Mouse (Mus musculus) E14TG2a.4 (cell line): ENCODE measurements at regions not wholly inside any gene's neighbourhood (a gene's known extent, or its start where the extent isn't known, plus 50 kb on each side); places are given as distances from the start of the nearest gene placed in this dataset.

Source experiments
- H3K27me3 ChIP-seq: 2 replicates; pipeline ENCODE4 v1.6.1; 2014; ENCODE audit warnings: low read length, control low read depth; ENCODE audit not compliant: insufficient read depth
- H3K36me3 ChIP-seq: 2 replicates; pipeline ENCODE4 v1.6.1; 2014; ENCODE audit warnings: low read length, control low read depth; ENCODE audit not compliant: insufficient read depth
- H3K4me1 ChIP-seq: replicated peaks from 2 replicates; pipeline ENCODE4 v1.6.1; 2014; ENCODE audit warnings: low read depth, low read length, control low read depth
- H3K4me3 ChIP-seq: replicated peaks from 2 replicates; pipeline ENCODE4 v1.5.1; 2014; ENCODE audit warnings: mild to moderate bottlenecking, low read length
- H3K9me3 ChIP-seq: 2 replicates; pipeline ENCODE4 v1.6.1; 2014; ENCODE audit warnings: low read length, control low read depth
- CTCF ChIP-seq: conservative IDR thresholded peaks from 2 replicates; pipeline ENCODE4 v1.5.1; 2014; ENCODE audit warnings: low read length
- NANOG ChIP-seq: IDR thresholded peaks from 2 replicates; pipeline ENCODE4 v1.6.1; 2014; ENCODE audit warnings: borderline replicate concordance, low read length, mixed read lengths
- POU5F1 ChIP-seq: IDR thresholded peaks from 2 replicates; pipeline ENCODE4 v1.6.1; 2014; ENCODE audit warnings: low read length, borderline replicate concordance

DNA sequence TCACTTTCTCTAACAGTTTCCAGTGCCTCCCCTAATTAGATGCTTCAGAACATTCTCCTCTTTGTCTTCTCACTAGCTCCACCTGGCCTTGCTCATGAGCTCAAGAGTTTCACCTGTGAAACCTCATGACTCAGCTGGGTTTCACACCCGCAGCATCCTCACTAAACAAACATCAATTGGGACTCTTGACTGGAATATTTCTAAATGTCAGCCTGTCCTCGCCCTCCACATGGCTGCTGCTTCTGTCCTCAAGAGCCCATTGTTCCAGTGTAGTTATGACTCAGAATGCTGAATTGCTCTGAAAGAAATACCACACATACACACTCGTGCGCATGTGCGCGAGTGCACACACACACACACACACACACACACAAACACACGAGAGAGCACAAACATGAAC is 407.2 kb downstream of the Prss52 start:
- no peaks in the 10 kb centered on the region for H3K9me3 ChIP-seq
- H3K4me3 ChIP-seq: no peak overlapping the region
- no peaks in the 10 kb centered on the region for H3K27me3 ChIP-seq
- TF ChIP-seq NANOG: no peak
- no peak for TF ChIP-seq CTCF
- TF ChIP-seq POU5F1: no peak
- no peaks in the 10 kb centered on the region for H3K4me1 ChIP-seq
- no peaks in the 10 kb centered on the region for H3K36me3 ChIP-seq

DNA sequence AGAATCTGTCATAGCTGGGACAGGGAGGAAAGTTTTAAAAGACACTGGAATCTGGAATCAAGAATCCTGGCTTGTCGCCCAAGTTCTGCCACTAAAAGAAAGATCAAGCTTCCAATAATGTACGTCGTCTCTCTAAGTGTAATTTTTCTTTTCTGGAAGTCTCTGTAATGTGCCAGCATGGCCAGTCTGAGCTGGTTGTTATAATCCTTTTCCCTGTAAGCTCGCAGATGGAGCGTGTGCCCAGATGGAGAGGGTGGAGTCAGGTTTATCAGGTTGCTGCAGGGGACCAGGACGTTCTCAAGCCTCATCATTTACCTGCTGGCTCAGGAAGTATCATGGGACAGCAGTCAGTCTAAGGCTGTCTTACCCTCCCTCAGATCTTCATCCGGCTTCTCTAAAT is 408.6 kb downstream of the Prss52 start:
- Histone ChIP-seq H3K9me3 (peaks cover 2% of the 10 kb centered on the region; the same call in 1 of the 2 replicates), H3K36me3 (no peaks in the 10 kb centered on the region), H3K4me1 (no peaks in the 10 kb centered on the region), H3K27me3 (no peaks in the 10 kb centered on the region), H3K4me3 (no peak overlapping the region)
- no peak for TF ChIP-seq CTCF
- no peak for TF ChIP-seq POU5F1
- TF ChIP-seq NANOG: no peak

DNA sequence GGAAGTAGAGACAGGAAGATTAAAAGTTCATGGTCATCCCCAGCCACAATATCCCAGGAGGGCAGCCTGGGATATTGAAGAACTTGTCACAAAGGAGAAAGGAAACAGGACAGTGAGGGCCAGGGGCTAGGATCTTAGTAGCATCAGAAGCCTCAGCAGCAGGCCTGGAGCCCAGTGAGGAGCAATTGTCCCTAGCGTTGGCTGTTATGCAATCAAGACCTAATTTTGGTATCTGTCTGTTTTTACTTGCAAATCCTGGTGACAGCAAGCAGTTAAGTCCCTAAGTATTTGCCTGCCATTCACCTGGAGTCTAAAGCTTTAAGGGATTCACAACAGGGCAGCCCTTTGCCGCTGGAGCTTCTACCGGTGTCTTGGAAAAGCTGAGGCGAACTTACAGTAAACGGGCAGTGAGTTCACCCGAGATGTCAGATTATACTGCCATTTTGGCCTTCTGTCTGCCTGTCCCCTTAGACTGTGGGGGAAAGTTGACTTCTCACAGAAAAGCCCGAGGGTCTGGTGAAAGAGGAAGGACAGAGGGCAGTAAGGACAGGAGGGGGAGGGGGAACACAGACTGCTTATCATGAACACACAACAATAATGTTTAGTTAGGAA is 413.6 kb downstream of the Prss52 start:
- H3K9me3 ChIP-seq: peaks cover 5% of the 10 kb centered on the region; the same call in 1 of the 2 replicates
- H3K27me3 ChIP-seq: no peaks in the 10 kb centered on the region
- H3K4me1 ChIP-seq: no peaks in the 10 kb centered on the region
- H3K4me3 ChIP-seq: no peak overlapping the region
- TF ChIP-seq CTCF (no peak), NANOG (no peak), POU5F1 (no peak)
- H3K36me3 ChIP-seq: no peaks in the 10 kb centered on the region

DNA sequence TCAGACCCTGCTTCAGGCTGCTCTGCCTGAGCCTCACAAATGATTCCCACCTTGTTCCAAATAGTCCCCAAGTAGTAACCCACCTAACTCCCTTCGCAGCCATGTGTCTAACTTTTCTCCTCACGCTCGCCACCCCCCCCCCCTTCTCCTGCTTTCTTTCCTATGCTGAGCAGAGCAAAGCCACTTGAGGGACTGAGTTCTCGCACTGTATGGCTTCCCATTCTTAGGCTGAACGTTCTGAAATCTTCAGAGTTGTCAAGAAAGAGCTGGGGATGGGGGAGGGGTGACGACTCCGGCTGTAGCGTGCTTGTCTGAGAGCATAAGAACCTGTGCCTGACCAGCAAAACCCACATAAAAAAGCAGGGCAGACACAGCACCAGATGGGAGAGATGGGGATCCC is 420.6 kb downstream of the Prss52 start:
- Histone ChIP-seq H3K4me1 (no peaks in the 10 kb centered on the region), H3K27me3 (0 out of 2 replicates have a peak, but pooled peaks cover 5% of the 10 kb centered on the region), H3K36me3 (no peaks in the 10 kb centered on the region), H3K4me3 (no peak overlapping the region), H3K9me3 (no peaks in the 10 kb centered on the region)
- TF ChIP-seq CTCF: no peak
- TF ChIP-seq POU5F1: no peak
- TF ChIP-seq NANOG: no peak

DNA sequence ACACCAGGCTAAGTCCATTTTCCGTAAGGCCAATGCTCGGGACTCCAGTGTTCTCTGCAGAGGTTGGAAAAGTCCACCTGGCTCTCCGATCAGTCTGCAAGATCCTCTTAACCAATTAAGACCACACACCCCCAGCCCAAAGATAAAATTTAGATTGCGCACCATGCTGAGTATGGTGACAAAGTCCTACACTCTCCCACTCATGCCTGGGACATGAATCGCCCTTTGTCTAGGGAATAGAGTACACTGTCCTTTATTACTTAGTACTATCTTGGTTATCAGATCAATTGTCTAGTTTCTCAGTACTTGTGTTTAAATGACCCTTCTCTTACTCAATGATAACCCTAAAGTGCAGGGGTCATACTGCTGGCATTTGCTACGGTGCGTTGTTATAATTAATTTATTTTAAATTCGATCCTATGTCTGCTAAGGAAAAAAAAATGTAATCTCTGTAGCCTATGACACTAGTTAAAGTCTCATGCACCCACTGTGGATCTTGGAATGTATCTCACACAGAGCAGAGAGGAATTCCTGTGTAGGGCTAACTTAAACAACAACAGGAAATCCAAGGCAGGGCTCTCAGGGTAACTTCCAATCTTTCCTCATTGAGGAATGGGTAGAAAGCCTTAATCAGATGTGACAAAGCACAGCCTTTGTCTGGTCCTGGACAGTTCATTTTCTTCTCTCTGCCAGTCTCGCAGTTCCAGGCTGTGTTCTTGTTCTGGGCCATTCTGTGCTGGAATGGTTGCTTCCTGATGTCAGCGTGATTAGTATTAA is 421.4 kb downstream of the Prss52 start:
- H3K27me3 ChIP-seq: peaks cover 5% of the 10 kb centered on the region; the same call in 1 of the 2 replicates
- no peaks in the 10 kb centered on the region for H3K9me3 ChIP-seq
- H3K4me3 ChIP-seq: no peak overlapping the region
- TF ChIP-seq POU5F1: no peak
- no peak for TF ChIP-seq CTCF
- H3K36me3 ChIP-seq: no peaks in the 10 kb centered on the region
- no peaks in the 10 kb centered on the region for H3K4me1 ChIP-seq

DNA sequence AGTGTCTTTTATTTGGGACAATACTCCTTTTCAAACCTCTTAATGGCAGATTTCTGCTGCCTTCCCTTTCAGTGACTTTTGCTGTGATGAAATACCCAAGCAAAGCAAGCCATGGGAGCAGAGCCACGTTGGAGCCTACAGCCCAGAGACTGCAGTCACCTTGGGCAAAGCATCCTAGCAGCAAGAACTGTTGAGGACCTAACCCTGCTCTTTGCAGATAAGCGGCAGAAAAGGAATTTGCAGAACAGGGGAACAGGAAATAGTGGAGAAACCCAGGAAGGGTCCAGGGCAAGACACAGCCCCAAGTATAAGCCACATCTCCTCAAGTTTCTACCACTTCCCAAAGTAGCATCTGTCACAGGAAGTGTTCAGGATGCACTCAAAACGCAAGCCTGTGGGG is 426.5 kb downstream of the Prss52 start:
- Histone ChIP-seq H3K4me3 (no peak overlapping the region), H3K36me3 (no peaks in the 10 kb centered on the region), H3K9me3 (no peaks in the 10 kb centered on the region), H3K27me3 (peaks cover 12% of the 10 kb centered on the region), H3K4me1 (0 out of 2 replicates have a peak, but pooled peaks cover 5% of the 10 kb centered on the region)
- TF ChIP-seq CTCF: no peak
- TF ChIP-seq NANOG: no peak
- TF ChIP-seq POU5F1: no peak

DNA sequence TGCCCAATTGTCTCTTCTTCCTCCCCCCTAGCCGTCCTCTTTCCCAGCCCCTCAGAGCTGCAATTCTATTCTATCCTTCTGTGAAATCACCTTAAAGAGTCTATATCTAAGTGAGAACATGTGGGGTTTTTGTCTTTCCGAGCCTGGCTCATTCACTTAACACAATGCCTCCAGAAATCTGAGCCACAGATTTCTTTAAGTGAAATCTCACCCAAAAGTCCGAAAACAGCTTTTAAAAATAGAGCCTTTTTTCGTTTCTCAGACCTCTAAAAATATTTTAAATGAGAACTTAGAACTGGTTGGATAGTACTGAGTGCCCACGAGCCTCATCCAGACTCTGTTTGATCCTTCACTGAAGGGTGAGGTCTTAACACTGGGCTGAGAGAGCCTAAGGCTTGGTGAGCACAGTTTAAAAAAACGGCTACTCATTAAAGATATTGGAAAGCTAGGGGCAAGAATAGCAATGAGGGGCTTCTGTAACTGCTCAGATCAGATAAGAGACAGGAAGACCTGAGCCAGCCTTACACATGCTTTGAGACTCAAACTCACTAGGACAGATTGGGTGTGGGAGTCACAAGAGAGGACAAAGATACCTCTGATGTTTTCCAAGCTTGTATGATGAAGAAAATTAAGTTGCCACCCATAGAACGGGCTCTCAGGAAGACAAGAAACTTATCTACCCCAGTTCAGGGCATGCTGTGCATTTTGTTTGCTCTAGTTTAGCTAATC is 427.3 kb downstream of the Prss52 start:
- no peak overlapping the region for H3K4me3 ChIP-seq
- no peak for TF ChIP-seq CTCF
- peaks cover 12% of the 10 kb centered on the region for H3K27me3 ChIP-seq
- no peaks in the 10 kb centered on the region for H3K36me3 ChIP-seq
- H3K9me3 ChIP-seq: no peaks in the 10 kb centered on the region
- 0 out of 2 replicates have a peak, but pooled peaks cover 5% of the 10 kb centered on the region for H3K4me1 ChIP-seq

DNA sequence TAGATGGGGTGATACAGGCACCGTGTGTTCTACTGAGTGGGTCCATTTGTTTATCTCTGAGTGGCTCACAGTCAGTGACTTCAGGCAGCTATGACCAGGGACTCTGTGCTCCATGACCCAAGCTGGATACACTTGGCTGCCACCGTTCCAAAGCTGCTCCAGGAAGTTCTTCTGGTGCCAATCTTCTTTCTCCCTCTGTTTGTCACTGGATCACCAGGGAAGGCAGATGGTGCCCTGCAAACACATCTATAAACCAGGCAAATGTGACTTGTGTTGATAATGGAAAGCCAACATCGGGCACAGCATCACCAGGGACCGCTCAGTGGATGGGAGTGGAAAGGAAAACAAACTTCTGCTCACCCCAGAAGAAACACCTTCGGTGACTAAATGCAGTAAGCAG is 428.3 kb downstream of the Prss52 start:
- no peak overlapping the region for H3K4me3 ChIP-seq
- no peaks in the 10 kb centered on the region for H3K9me3 ChIP-seq
- H3K27me3 ChIP-seq: peaks cover 12% of the 10 kb centered on the region
- no peak for TF ChIP-seq CTCF
- no peak for TF ChIP-seq POU5F1
- H3K36me3 ChIP-seq: no peaks in the 10 kb centered on the region
- peaks cover 13% of the 10 kb centered on the region for H3K4me1 ChIP-seq
